In the genomic region with DNA sequence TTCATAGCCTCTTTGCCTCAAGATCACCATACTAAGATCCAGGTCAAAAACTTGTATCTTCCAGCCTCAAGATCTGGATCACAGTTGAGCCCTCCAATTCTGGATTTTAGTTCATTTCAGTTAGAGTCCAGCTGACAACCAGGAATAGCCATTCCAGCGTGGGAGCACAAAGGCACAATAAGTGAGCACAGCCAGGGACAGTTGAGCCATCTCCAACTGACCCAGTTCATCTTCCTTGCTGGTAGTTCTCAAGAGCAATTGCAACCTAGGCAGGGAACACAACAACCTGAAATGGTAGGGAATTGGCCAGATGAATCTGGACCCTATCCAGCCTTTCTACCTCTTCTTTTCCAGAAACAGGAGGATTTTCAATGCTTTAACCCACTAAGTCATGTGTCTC, we compare ENCODE assay signal across 26 mouse cellular contexts. TPM values are rescaled to one million over a fixed set of nuclear protein-coding genes. Genes with fewer than 3 reads are reported as not detected.
"Had no signal": no experiment of that assay in that cellular context is flagged by ENCODE, and none has a peak within 500 bp of the region (broad histone marks: within the 10 kb centered on the region; RNA-seq: fewer than 3 reads in every experiment).

No protein-coding gene starts in this region.

- H3K9ac ChIP-seq: heart, embryonic 13.5 days; heart, embryonic 15.5 days; hindbrain, embryonic 13.5 days; hindbrain, embryonic 15.5 days; kidney, embryonic 15.5 days; limb, embryonic 13.5 days; limb, embryonic 15.5 days; liver, embryonic 12.5 days had no signal

- H3K27ac ChIP-seq: heart, embryonic 13.5 days; heart, embryonic 15.5 days; hindbrain, embryonic 13.5 days; hindbrain, embryonic 15.5 days; hindbrain, postnatal 0 days; kidney, embryonic 15.5 days; kidney, postnatal 0 days; limb, embryonic 13.5 days; limb, embryonic 15.5 days; liver, embryonic 12.5 days had no signal

- H3K4me1 ChIP-seq: heart, embryonic 15.5 days; hindbrain, embryonic 13.5 days; hindbrain, embryonic 15.5 days; kidney, embryonic 15.5 days; limb, embryonic 13.5 days; limb, embryonic 15.5 days; liver, embryonic 12.5 days had no signal

- DNase-seq: gastrocnemius, postnatal 25 days; heart, adult 18-20 months; heart, postnatal 14 days; heart, postnatal 36 days; kidney, adult 11 months; kidney, adult 2 months; kidney, adult 9 months; kidney, postnatal 14 days; kidney, postnatal 36 days; layer of hippocampus, adult 9-11 months; layer of hippocampus, postnatal 36 days; left cerebral cortex, postnatal 4 days had no signal

- ATAC-seq: hindbrain, postnatal 0 days; intestine, embryonic 16.5 days; liver, embryonic 12.5 days had no signal

- H3K9me3 ChIP-seq: heart, embryonic 13.5 days; heart, embryonic 15.5 days; hindbrain, embryonic 13.5 days; hindbrain, embryonic 15.5 days; kidney, embryonic 15.5 days; limb, embryonic 13.5 days; limb, embryonic 15.5 days; liver, embryonic 12.5 days had no signal

- H3K27me3 ChIP-seq: heart, embryonic 13.5 days; heart, embryonic 15.5 days; hindbrain, embryonic 13.5 days; hindbrain, embryonic 15.5 days; kidney, embryonic 15.5 days; limb, embryonic 13.5 days; limb, embryonic 15.5 days; liver, embryonic 12.5 days had no signal

- H3K4me2 ChIP-seq: heart, embryonic 11.5 days; heart, embryonic 13.5 days; heart, embryonic 15.5 days; hindbrain, embryonic 13.5 days; hindbrain, embryonic 15.5 days; kidney, embryonic 15.5 days; limb, embryonic 13.5 days; limb, embryonic 15.5 days; liver, embryonic 12.5 days had no signal

- H3K4me3 ChIP-seq: heart, embryonic 13.5 days; heart, embryonic 15.5 days; hindbrain, embryonic 13.5 days; hindbrain, embryonic 15.5 days; kidney, embryonic 15.5 days; limb, embryonic 13.5 days; limb, embryonic 15.5 days; liver, embryonic 12.5 days had no signal

RNA-seq across cellular contexts. Expression of a gene that starts 6.2 kb away (rescaled TPM):
- total RNA-seq: granulocyte monocyte progenitor cell, adult 5-6 weeks; hematopoietic stem cell, adult 5-6 weeks had no signal

RNA-seq across cellular contexts. Expression of a gene that starts 16.2 kb away (rescaled TPM):
- total RNA-seq: granulocyte monocyte progenitor cell, adult 5-6 weeks; hematopoietic stem cell, adult 5-6 weeks had no signal
